Mouse (Mus musculus) urinary bladder, postnatal 14 days (tissue): Measurements from ENCODE around the gene Mast3.

Experiments
- DNase-seq: peaks from one replicate; pipeline ENCODE4 v3.0.0; 2021; ENCODE audit warnings: low spot score

The Mast3 gene

GRCm38 (mm10) chr8:70745691-70746220 lies 59.1 kb downstream of the Mast3 start:
- no peak for DNase-seq

DNA sequence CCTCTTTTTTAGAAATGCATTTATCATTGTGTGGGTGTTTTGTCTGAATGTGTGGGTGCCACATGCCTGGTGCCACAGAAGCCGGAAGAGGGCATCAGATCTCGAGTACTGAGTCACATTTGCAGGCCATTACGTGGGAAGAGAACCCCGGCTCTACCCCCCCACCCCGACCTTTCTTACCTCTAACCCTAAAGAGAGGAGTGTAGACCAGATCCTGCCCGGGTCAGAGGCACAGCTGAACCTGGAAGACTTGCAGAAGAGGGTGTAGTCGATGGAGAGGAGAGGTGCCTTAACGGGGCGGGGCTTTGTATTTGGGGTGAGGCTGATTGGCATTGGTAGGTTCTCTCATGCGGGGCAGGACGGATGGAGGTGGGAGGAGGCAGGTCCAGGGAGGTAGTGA lies 60.0 kb downstream of the Mast3 start:
- DNase-seq: no peak

- DNase-seq: no peak
Observed at GRCm38 (mm10) chr8:70743656-70744590, 60.9 kb downstream of the Mast3 start.

DNA sequence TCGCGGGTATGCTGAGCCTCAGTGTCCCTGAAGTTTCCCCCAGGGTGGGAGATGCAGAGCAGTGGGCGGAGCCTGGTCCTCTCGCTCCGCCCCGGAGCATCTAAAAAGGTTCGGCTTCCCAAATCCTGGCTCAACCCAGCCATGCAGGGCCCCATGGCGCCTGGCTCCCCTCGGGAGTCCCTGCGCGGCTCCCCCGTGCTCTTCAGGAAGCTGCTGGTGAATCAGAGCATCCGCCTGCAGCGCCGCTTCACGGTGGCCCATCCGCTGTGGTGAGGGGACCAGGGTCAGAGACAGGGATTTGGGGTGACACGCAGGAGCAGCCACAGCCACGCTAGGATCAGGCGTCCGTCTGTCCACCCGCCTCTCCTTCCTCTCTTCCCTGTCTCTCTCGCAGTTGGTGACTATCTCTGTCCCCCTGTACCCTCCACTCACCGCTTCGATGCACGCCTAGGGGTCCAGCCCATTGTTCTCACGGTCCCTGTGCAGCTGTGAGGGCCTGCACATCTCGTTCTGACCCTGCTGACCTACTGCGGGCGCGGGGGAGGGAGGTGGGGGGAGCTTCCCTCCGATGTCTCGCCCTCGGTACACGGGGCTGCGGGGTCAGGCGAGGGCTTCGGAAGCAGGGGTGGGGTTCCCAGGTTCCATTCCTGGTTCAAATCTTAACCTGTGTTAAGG lies 61.7 kb downstream of the Mast3 start:
- no peak for DNase-seq

GRCm38 (mm10) chr8:70742176-70742575 lies 62.7 kb downstream of the Mast3 start:
- DNase-seq: no peak

- DNase-seq: no peak
Observed at GRCm38 (mm10) chr8:70741661-70742060, 63.2 kb downstream of the Mast3 start.

- no peak for DNase-seq
Observed at GRCm38 (mm10) chr8:70738211-70738610, 66.6 kb downstream of the Mast3 start.

DNA sequence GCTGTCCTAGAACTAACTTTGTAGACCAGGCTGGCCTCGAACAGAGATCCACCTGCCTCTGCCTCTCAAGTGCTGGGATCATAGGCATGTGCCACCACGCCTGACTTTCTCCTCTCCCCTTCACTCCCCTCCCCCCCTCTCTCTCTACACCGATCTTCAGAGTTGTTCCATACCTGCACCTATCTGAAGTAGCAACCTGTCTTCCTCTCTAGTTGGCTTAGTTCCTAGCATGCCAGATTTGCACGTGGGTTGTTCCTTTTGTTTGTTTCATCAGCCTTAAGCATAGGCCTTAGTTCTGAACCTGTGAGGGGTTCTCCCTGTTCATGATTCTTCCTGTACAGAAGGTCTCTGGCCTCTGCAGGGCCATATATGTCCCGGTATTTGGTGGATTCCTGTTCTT lies 67.1 kb downstream of the Mast3 start:
- no peak for DNase-seq

DNA sequence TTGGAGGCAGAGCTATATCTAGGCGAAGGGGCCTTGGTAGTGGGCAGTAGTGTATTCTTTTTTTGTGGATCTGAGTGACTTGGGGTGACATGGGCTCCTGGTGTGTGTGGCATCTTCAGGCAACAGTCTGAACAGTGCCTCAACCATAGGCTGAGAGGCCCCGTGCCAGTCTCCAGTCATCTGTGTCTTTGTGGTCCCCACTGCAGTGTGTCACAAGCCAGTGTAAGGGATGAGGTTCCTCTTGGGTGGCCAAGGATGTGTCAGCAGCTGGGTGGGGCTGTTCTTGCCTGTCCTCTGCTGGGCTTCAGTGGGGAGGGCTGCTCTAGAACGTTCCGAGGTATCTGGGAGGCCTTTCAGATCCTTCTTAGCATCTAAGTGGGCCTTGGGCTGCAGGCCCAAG lies 73.9 kb downstream of the Mast3 start:
- DNase-seq: no peak

- DNase-seq: no peak
Observed at GRCm38 (mm10) chr8:70729808-70730475, 74.9 kb downstream of the Mast3 start.
